Mouse (Mus musculus) liver, embryonic 14.5 days (tissue): ENCODE results near the gene Pck2. TPM values are rescaled to one million over a fixed set of nuclear protein-coding genes. Genes with fewer than 3 reads are reported as not detected.

ENCODE experiments used
- ATAC-seq: fragments of 200-750 bp; cut with Nextera tagmentation; 2 replicates; pipeline ENCODE4 v1.8.0; 2017; ENCODE audit warnings: moderate number of reproducible peaks, mild to moderate bottlenecking, moderate library complexity; ENCODE audit not compliant: insufficient read depth
- DNase-seq, 3 experiments: peaks; one replicate each; pipeline ENCODE4 v3.0.0-alpha.2; 2012 to 2013; ENCODE audit warnings: low read depth in 3 of 3, low spot score in 3 of 3
- H3K27ac ChIP-seq: fragments of 300-500 bp; sonication (generic); 2 replicates; pipeline ENCODE4 v1.5.1; 2014; ENCODE audit warnings: moderate library complexity, mild to moderate bottlenecking, control low read depth, inconsistent platforms
- H3K27me3 ChIP-seq: fragments of 300-500 bp; sonication (generic); 2 replicates; pipeline ENCODE4 v1.6.1; 2014; ENCODE audit warnings: mild to moderate bottlenecking, low read length, moderate library complexity; ENCODE audit not compliant: control insufficient read depth, insufficient read depth
- H3K36me3 ChIP-seq: fragments of 300-500 bp; sonication (generic); replicated peaks from 2 replicates; pipeline ENCODE4 v1.6.1; 2014; ENCODE audit warnings: low read depth; ENCODE audit not compliant: control insufficient read depth, insufficient read depth
- H3K4me1 ChIP-seq, 2 experiments: fragments of 200-500 bp in 1 of 2; fragments of 300-500 bp in 1 of 2; sonication (generic) in 1 of 2; replicated peaks; 2 replicates each; pipeline ENCODE4 v1.6.1; 2012 to 2014; ENCODE audit warnings: antibody characterized with exemption in 1 of 2, inconsistent platforms in 1 of 2, low read length in 1 of 2; ENCODE audit not compliant: control insufficient read depth in 2 of 2, insufficient read depth in 2 of 2
- H3K4me2 ChIP-seq: fragments of 300-500 bp; sonication (generic); 2 replicates; pipeline ENCODE4 v1.6.1; 2014; ENCODE audit warnings: low read depth, mild to moderate bottlenecking, control low read depth, moderate library complexity
- H3K4me3 ChIP-seq, 2 experiments: fragments of 200-500 bp in 1 of 2; fragments of 300-500 bp in 1 of 2; sonication (generic) in 1 of 2; 2 replicates each; pipeline ENCODE4 v1.5.1; 2012 to 2014; ENCODE audit warnings: low read depth in 2 of 2, low read length in 2 of 2, mild to moderate bottlenecking in 2 of 2, control low read depth in 1 of 2, inconsistent platforms in 1 of 2, moderate library complexity in 1 of 2; ENCODE audit not compliant: insufficient read depth in 1 of 2
- H3K9ac ChIP-seq: fragments of 300-500 bp; sonication (generic); replicated peaks from 2 replicates; pipeline ENCODE4 v1.6.1; 2014; ENCODE audit warnings: mild to moderate bottlenecking, control low read depth, moderate library complexity
- H3K9me3 ChIP-seq: fragments of 300-500 bp; sonication (generic); 2 replicates; pipeline ENCODE4 v1.6.1; 2016; ENCODE audit warnings: low read length, mixed read lengths; ENCODE audit not compliant: control insufficient read depth
- CTCF ChIP-seq: IDR thresholded peaks from 2 replicates; pipeline ENCODE4 v1.5.1; 2016; ENCODE audit warnings: antibody characterized with exemption, low read depth, control low read depth
- EP300 ChIP-seq: IDR thresholded peaks from 2 replicates; pipeline ENCODE4 v1.6.1; 2016; ENCODE audit warnings: antibody characterized with exemption, low read depth
- WGBS: fragments of 180-500 bp; shearing (Covaris S2); extraction: QIAGEN DNeasy Blood & Tissue Kit; methylation state at CpG from one replicate; pipeline ENCODE4 v1.1.7; 2014; ENCODE audit not compliant: insufficient replicate concordance; 5-methylcytosine and 5-hydroxymethylcytosine counted together
- polyA plus RNA-seq, 2 experiments: library from polyadenylated mRNA; depleted of rRNA in 1 of 2; stranded (reverse) in 1 of 2; unstranded in 1 of 2; fragments of >200 nt; fragmentation: Nextera tagmentation in 1 of 2; extraction: Ambion mirVana in 1 of 2; gene quantifications; 2 replicates each; pipeline versions ENCODE4 v1.2.1 to v1.2.3; 2012 to 2014

The Pck2 gene
- polyA plus RNA-seq, 2 experiments, result 15.6 to 21.9 TPM

- 4% methylated on average over 16 of the region's 16 CpGs for WGBS
- peaks cover 21% of the 10 kb centered on the region for H3K36me3 ChIP-seq
- no peak for DNase-seq
- no peak for ATAC-seq
- H3K27me3 ChIP-seq, result no peaks in the 10 kb centered on the region
- peak overlapping the region; percentile 79 to 96 for H3K4me3 ChIP-seq
- H3K27ac ChIP-seq, result peak overlapping the region; percentile 97
- H3K9ac ChIP-seq, result peak overlapping the region; percentile 77
- H3K9me3 ChIP-seq, result no peaks in the 10 kb centered on the region
- peaks cover 11% of the 10 kb centered on the region in 2 experiments for H3K4me1 ChIP-seq
- peak overlapping the region; percentile 75 for H3K4me2 ChIP-seq
- TF ChIP-seq CTCF, result no peak
Observed at GRCm38 (mm10) chr14:55592226-55592625, 52.2 kb downstream of the Pck2 start.

- Histone ChIP-seq H3K36me3 (peaks cover 48% of the 10 kb centered on the region), H3K4me2 (no peak overlapping the region), H3K27me3 (no peaks in the 10 kb centered on the region), H3K9ac (no peak overlapping the region), H3K27ac (no peak overlapping the region), H3K4me1 (peaks cover 4 to 6% of the 10 kb centered on the region in 2 experiments), H3K4me3 (no peak overlapping the region), H3K9me3 (no peaks in the 10 kb centered on the region)
- no peak for TF ChIP-seq CTCF
- TF ChIP-seq EP300, result no peak
- DNase-seq (no peak), ATAC-seq (no peak)
- WGBS, result 84% methylated on average over 13 of the region's 13 CpGs
Observed at GRCm38 (mm10) chr14:55596036-55596690, 56.1 kb downstream of the Pck2 start.

GRCm38 (mm10) chr14:55598521-55599390 is 58.7 kb downstream of the Pck2 start:
- H3K27me3 ChIP-seq, result no peaks in the 10 kb centered on the region
- H3K4me1 ChIP-seq, result peaks cover 0 to 11% of the 10 kb centered on the region in 2 experiments; a peak in 3 of 4 replicates
- DNase-seq (no peak), ATAC-seq (no peak)
- no peaks in the 10 kb centered on the region for H3K9me3 ChIP-seq
- no peak overlapping the region for H3K27ac ChIP-seq
- H3K9ac ChIP-seq, result no peak overlapping the region
- WGBS, result 91% methylated on average over 21 of the region's 21 CpGs
- TF ChIP-seq CTCF (no peak), EP300 (no peak)
- no peak overlapping the region for H3K4me2 ChIP-seq
- H3K36me3 ChIP-seq, result peaks cover 65% of the 10 kb centered on the region
- H3K4me3 ChIP-seq, result no peak overlapping the region

Other genes with a start within 250 kb of the Pck2 start
- gene Dhrs4, start 61.5 kb upstream of the Pck2 start, polyA plus RNA-seq (2012; rRNA removed), result 40.3 and 44.1 TPM in 2 replicates
- 40.4 and 42.2 TPM in 2 replicates for gene Dhrs4, start 61.5 kb upstream of the Pck2 start, polyA plus RNA-seq (2014; fragmentation: Nextera tagmentation; extraction: Ambion mirVana)
- gene Carmil3, start 49.6 kb upstream of the Pck2 start, polyA plus RNA-seq (2012; rRNA removed), result 2.6 TPM in 2 replicates
- gene Carmil3, start 49.6 kb upstream of the Pck2 start, polyA plus RNA-seq (2014; fragmentation: Nextera tagmentation; extraction: Ambion mirVana), result 0.32 and 0.45 TPM in 2 replicates
- 0.05 and 0.06 TPM in 2 replicates for gene Cpne6, start 29.8 kb upstream of the Pck2 start, polyA plus RNA-seq (2012; rRNA removed)
- not detected in 2 replicates for gene Cpne6, start 29.8 kb upstream of the Pck2 start, polyA plus RNA-seq (2014; fragmentation: Nextera tagmentation; extraction: Ambion mirVana)
- not detected in 2 replicates for gene Nrl, start 15.3 kb upstream of the Pck2 start, polyA plus RNA-seq (2012; rRNA removed)
- not detected in 2 replicates for gene Nrl, start 15.3 kb upstream of the Pck2 start, polyA plus RNA-seq (2014; fragmentation: Nextera tagmentation; extraction: Ambion mirVana)
- 25.4 and 30.9 TPM in 2 replicates for gene Dcaf11, start 19.7 kb downstream of the Pck2 start, polyA plus RNA-seq (2012; rRNA removed)
- gene Dcaf11, start 19.7 kb downstream of the Pck2 start, polyA plus RNA-seq (2014; fragmentation: Nextera tagmentation; extraction: Ambion mirVana), result 47.5 and 51.2 TPM in 2 replicates
- gene A730061H03Rik, start 20.1 kb downstream of the Pck2 start, polyA plus RNA-seq (2012; rRNA removed), result 0.95 and 1.3 TPM in 2 replicates
- 1.8 and 2.1 TPM in 2 replicates for gene A730061H03Rik, start 20.1 kb downstream of the Pck2 start, polyA plus RNA-seq (2014; fragmentation: Nextera tagmentation; extraction: Ambion mirVana)
- 0.19 and 0.38 TPM in 2 replicates for gene Fitm1, start 35.4 kb downstream of the Pck2 start, polyA plus RNA-seq (2012; rRNA removed)
- 0.37 and 0.58 TPM in 2 replicates for gene Fitm1, start 35.4 kb downstream of the Pck2 start, polyA plus RNA-seq (2014; fragmentation: Nextera tagmentation; extraction: Ambion mirVana)
- gene Psme1, start 37.9 kb downstream of the Pck2 start, polyA plus RNA-seq (2012; rRNA removed), result 32.0 and 51.1 TPM in 2 replicates
- gene Psme1, start 37.9 kb downstream of the Pck2 start, polyA plus RNA-seq (2014; fragmentation: Nextera tagmentation; extraction: Ambion mirVana), result 99.9 and 103 TPM in 2 replicates
- 19.2 and 20.3 TPM in 2 replicates for gene Emc9, start 45.0 kb downstream of the Pck2 start, polyA plus RNA-seq (2012; rRNA removed)
- 32.8 and 33.0 TPM in 2 replicates for gene Emc9, start 45.0 kb downstream of the Pck2 start, polyA plus RNA-seq (2014; fragmentation: Nextera tagmentation; extraction: Ambion mirVana)
- 36.2 and 56.0 TPM in 2 replicates for gene Psme2, start 50.8 kb downstream of the Pck2 start, polyA plus RNA-seq (2012; rRNA removed)
- 181 and 190 TPM in 2 replicates for gene Psme2, start 50.8 kb downstream of the Pck2 start, polyA plus RNA-seq (2014; fragmentation: Nextera tagmentation; extraction: Ambion mirVana)
- 6.2 and 6.5 TPM in 2 replicates for gene Rnf31, start 51.4 kb downstream of the Pck2 start, polyA plus RNA-seq (2012; rRNA removed)
- gene Rnf31, start 51.4 kb downstream of the Pck2 start, polyA plus RNA-seq (2014; fragmentation: Nextera tagmentation; extraction: Ambion mirVana), result 6.6 and 7.6 TPM in 2 replicates
- 13.5 and 15.1 TPM in 2 replicates for gene Irf9, start 63.3 kb downstream of the Pck2 start, polyA plus RNA-seq (2012; rRNA removed)
- 11.2 and 13.8 TPM in 2 replicates for gene Irf9, start 63.3 kb downstream of the Pck2 start, polyA plus RNA-seq (2014; fragmentation: Nextera tagmentation; extraction: Ambion mirVana)
- gene Rec8, start 77.8 kb downstream of the Pck2 start, polyA plus RNA-seq (2012; rRNA removed), result 1.7 and 1.9 TPM in 2 replicates
- gene Rec8, start 77.8 kb downstream of the Pck2 start, polyA plus RNA-seq (2014; fragmentation: Nextera tagmentation; extraction: Ambion mirVana), result 0.87 and 1.0 TPM in 2 replicates
- gene Ipo4, start 95.7 kb downstream of the Pck2 start, polyA plus RNA-seq (2012; rRNA removed), result 13.5 and 27.6 TPM in 2 replicates
- gene Ipo4, start 95.7 kb downstream of the Pck2 start, polyA plus RNA-seq (2014; fragmentation: Nextera tagmentation; extraction: Ambion mirVana), result 22.6 and 27.9 TPM in 2 replicates
- gene Gm49378, start 97.6 kb downstream of the Pck2 start, polyA plus RNA-seq (2012; rRNA removed), result 2.0 and 3.4 TPM in 2 replicates
- 2.0 and 2.9 TPM in 2 replicates for gene Gm49378, start 97.6 kb downstream of the Pck2 start, polyA plus RNA-seq (2014; fragmentation: Nextera tagmentation; extraction: Ambion mirVana)
- 26.4 and 33.2 TPM in 2 replicates for gene Tm9sf1, start 103.5 kb downstream of the Pck2 start, polyA plus RNA-seq (2012; rRNA removed)
- 42.8 and 45.4 TPM in 2 replicates for gene Tm9sf1, start 103.5 kb downstream of the Pck2 start, polyA plus RNA-seq (2014; fragmentation: Nextera tagmentation; extraction: Ambion mirVana)
- gene Tssk4, start 109.9 kb downstream of the Pck2 start, polyA plus RNA-seq (2012; rRNA removed), result 0.34 and 0.39 TPM in 2 replicates
- 0.19 and 0.23 TPM in 2 replicates for gene Tssk4, start 109.9 kb downstream of the Pck2 start, polyA plus RNA-seq (2014; fragmentation: Nextera tagmentation; extraction: Ambion mirVana)
- gene Mdp1, start 120.2 kb downstream of the Pck2 start, polyA plus RNA-seq (2012; rRNA removed), result 11.6 and 13.4 TPM in 2 replicates
- 15.5 and 16.6 TPM in 2 replicates for gene Mdp1, start 120.2 kb downstream of the Pck2 start, polyA plus RNA-seq (2014; fragmentation: Nextera tagmentation; extraction: Ambion mirVana)
- 10.6 and 14.1 TPM in 2 replicates for gene Gmpr2, start 131.7 kb downstream of the Pck2 start, polyA plus RNA-seq (2012; rRNA removed)
- gene Gmpr2, start 131.7 kb downstream of the Pck2 start, polyA plus RNA-seq (2014; fragmentation: Nextera tagmentation; extraction: Ambion mirVana), result 17.9 and 18.2 TPM in 2 replicates
- 101 and 168 TPM in 2 replicates for gene Nedd8, start 131.9 kb downstream of the Pck2 start, polyA plus RNA-seq (2012; rRNA removed)
- gene Nedd8, start 131.9 kb downstream of the Pck2 start, polyA plus RNA-seq (2014; fragmentation: Nextera tagmentation; extraction: Ambion mirVana), result 279 and 286 TPM in 2 replicates
- gene Tinf2, start 141.6 kb downstream of the Pck2 start, polyA plus RNA-seq (2012; rRNA removed), result 13.4 and 16.6 TPM in 2 replicates
- 19.0 and 19.3 TPM in 2 replicates for gene Tinf2, start 141.6 kb downstream of the Pck2 start, polyA plus RNA-seq (2014; fragmentation: Nextera tagmentation; extraction: Ambion mirVana)
- 2.0 and 2.4 TPM in 2 replicates for gene Tgm1, start 173.7 kb downstream of the Pck2 start, polyA plus RNA-seq (2012; rRNA removed)
- gene Tgm1, start 173.7 kb downstream of the Pck2 start, polyA plus RNA-seq (2014; fragmentation: Nextera tagmentation; extraction: Ambion mirVana), result 2.0 and 2.3 TPM in 2 replicates
- 10.9 and 12.8 TPM in 2 replicates for gene Rabggta, start 182.0 kb downstream of the Pck2 start, polyA plus RNA-seq (2012; rRNA removed)
- gene Rabggta, start 182.0 kb downstream of the Pck2 start, polyA plus RNA-seq (2014; fragmentation: Nextera tagmentation; extraction: Ambion mirVana), result 7.4 and 8.1 TPM in 2 replicates
- 21.2 and 31.0 TPM in 2 replicates for gene Dhrs1, start 205.4 kb downstream of the Pck2 start, polyA plus RNA-seq (2012; rRNA removed)
- 34.4 and 40.4 TPM in 2 replicates for gene Dhrs1, start 205.4 kb downstream of the Pck2 start, polyA plus RNA-seq (2014; fragmentation: Nextera tagmentation; extraction: Ambion mirVana)
- 13.1 and 13.2 TPM in 2 replicates for gene Nop9, start 205.4 kb downstream of the Pck2 start, polyA plus RNA-seq (2012; rRNA removed)
- 20.8 and 27.5 TPM in 2 replicates for gene Nop9, start 205.4 kb downstream of the Pck2 start, polyA plus RNA-seq (2014; fragmentation: Nextera tagmentation; extraction: Ambion mirVana)
- 37.3 and 42.1 TPM in 2 replicates for gene Cideb, start 218.2 kb downstream of the Pck2 start, polyA plus RNA-seq (2012; rRNA removed)
- gene Cideb, start 218.2 kb downstream of the Pck2 start, polyA plus RNA-seq (2014; fragmentation: Nextera tagmentation; extraction: Ambion mirVana), result 40.0 and 42.8 TPM in 2 replicates
- 0.65 and 0.67 TPM in 2 replicates for gene Ltb4r2, start 221.2 kb downstream of the Pck2 start, polyA plus RNA-seq (2012; rRNA removed)
- 0.39 and 0.67 TPM in 2 replicates for gene Ltb4r2, start 221.2 kb downstream of the Pck2 start, polyA plus RNA-seq (2014; fragmentation: Nextera tagmentation; extraction: Ambion mirVana)
- gene Ltb4r1, start 225.7 kb downstream of the Pck2 start, polyA plus RNA-seq (2012; rRNA removed), result 2.9 and 3.3 TPM in 2 replicates
- 1.7 and 2.7 TPM in 2 replicates for gene Ltb4r1, start 225.7 kb downstream of the Pck2 start, polyA plus RNA-seq (2014; fragmentation: Nextera tagmentation; extraction: Ambion mirVana)
- gene Adcy4, start 243.8 kb downstream of the Pck2 start, polyA plus RNA-seq (2012; rRNA removed), result 0.88 and 1.0 TPM in 2 replicates
- 0.66 and 1.2 TPM in 2 replicates for gene Adcy4, start 243.8 kb downstream of the Pck2 start, polyA plus RNA-seq (2014; fragmentation: Nextera tagmentation; extraction: Ambion mirVana)
- 13.1 and 15.1 TPM in 2 replicates for gene Ripk3, start 248.6 kb downstream of the Pck2 start, polyA plus RNA-seq (2012; rRNA removed)
- 18.2 and 22.0 TPM in 2 replicates for gene Ripk3, start 248.6 kb downstream of the Pck2 start, polyA plus RNA-seq (2014; fragmentation: Nextera tagmentation; extraction: Ambion mirVana)